Mouse (Mus musculus): ENCODE data around the gene Pigb. TPM values are rescaled to one million over a fixed set of nuclear protein-coding genes. Genes with fewer than 3 reads are reported as not detected.

Pigb gene
- 11.1 TPM for polyA plus RNA-seq (2014; fragmentation: Illumina TruSeq; extraction: RNeasy Lipid Tissue Mini Kit (QIAGEN cat#74804); ENCODE audit: low read depth, low replicate concordance)

GRCm38 (mm10) chr9:73040080-73040479 lies at the start of gene Pigb:
Gene Pigb (minus strand): TSS chr9:73040378.

GRCm38 (mm10) chr9:73044146-73045079 lies 4.2 kb upstream of the Pigb start, which contains the start of gene Rab27a:
Gene Rab27a (plus strand): TSS chr9:73044854.

GRCm38 (mm10) chr9:72985250-72986220 lies 54.6 kb downstream of the Pigb start, which contains the start of the genes Ccpg1os and Ccpg1:
Gene Ccpg1os (minus strand): TSS chr9:72985382.
Gene Ccpg1 (plus strand): TSS chr9:72985429.

GRCm38 (mm10) chr9:72958521-72959450 lies 81.4 kb downstream of the Pigb start, which contains the start of the genes Dyx1c1 and Gm44503:
Gene Dyx1c1 (plus strand): TSS chr9:72958785.
Gene Gm44503 (plus strand): TSS chr9:72958852.

Other genes with a start within 250 kb of the Pigb start
- 0.31 TPM for gene Prtg, start 233.5 kb downstream of the Pigb start, polyA plus RNA-seq (2014; fragmentation: Illumina TruSeq; extraction: RNeasy Lipid Tissue Mini Kit (QIAGEN cat#74804); ENCODE audit: low read depth, low replicate concordance)
- 1.7 TPM for gene Pygo1, start 114.7 kb downstream of the Pigb start, polyA plus RNA-seq (2014; fragmentation: Illumina TruSeq; extraction: RNeasy Lipid Tissue Mini Kit (QIAGEN cat#74804); ENCODE audit: low read depth, low replicate concordance)
- gene Dyx1c1, start 81.6 kb downstream of the Pigb start, polyA plus RNA-seq (2014; fragmentation: Illumina TruSeq; extraction: RNeasy Lipid Tissue Mini Kit (QIAGEN cat#74804); ENCODE audit: low read depth, low replicate concordance): 3.8 TPM
- gene Gm44503, start 81.5 kb downstream of the Pigb start, polyA plus RNA-seq (2014; fragmentation: Illumina TruSeq; extraction: RNeasy Lipid Tissue Mini Kit (QIAGEN cat#74804); ENCODE audit: low read depth, low replicate concordance): not detected
- 40.9 TPM for gene Ccpg1os, start 55.0 kb downstream of the Pigb start, polyA plus RNA-seq (2014; fragmentation: Illumina TruSeq; extraction: RNeasy Lipid Tissue Mini Kit (QIAGEN cat#74804); ENCODE audit: low read depth, low replicate concordance)
- 89.7 TPM for gene Ccpg1, start 54.9 kb downstream of the Pigb start, polyA plus RNA-seq (2014; fragmentation: Illumina TruSeq; extraction: RNeasy Lipid Tissue Mini Kit (QIAGEN cat#74804); ENCODE audit: low read depth, low replicate concordance)
- gene Rab27a, start 4.5 kb upstream of the Pigb start, polyA plus RNA-seq (2014; fragmentation: Illumina TruSeq; extraction: RNeasy Lipid Tissue Mini Kit (QIAGEN cat#74804); ENCODE audit: low read depth, low replicate concordance): 3.4 TPM
- not detected for gene Khdc3, start 61.5 kb upstream of the Pigb start, polyA plus RNA-seq (2014; fragmentation: Illumina TruSeq; extraction: RNeasy Lipid Tissue Mini Kit (QIAGEN cat#74804); ENCODE audit: low read depth, low replicate concordance)
- not detected for gene Gm20509, start 62.1 kb upstream of the Pigb start, polyA plus RNA-seq (2014; fragmentation: Illumina TruSeq; extraction: RNeasy Lipid Tissue Mini Kit (QIAGEN cat#74804); ENCODE audit: low read depth, low replicate concordance)
- 30.6 TPM for gene Rsl24d1, start 73.0 kb upstream of the Pigb start, polyA plus RNA-seq (2014; fragmentation: Illumina TruSeq; extraction: RNeasy Lipid Tissue Mini Kit (QIAGEN cat#74804); ENCODE audit: low read depth, low replicate concordance)

All from adipose tissue, adult 10 weeks (tissue).